Mouse (Mus musculus) gastrocnemius, adult 18-20 months (tissue): ENCODE results near the gene Nfe2l3. TPM values are rescaled to one million over a fixed set of nuclear protein-coding genes. Genes with fewer than 3 reads are reported as not detected.

ENCODE experiments used
- DNase-seq: peaks from one replicate; pipeline ENCODE4 v3.0.0; 2021; ENCODE audit warnings: low spot score
- total RNA-seq, 2 experiments: library from RNA; stranded (reverse); gene quantifications; 2 replicates each; pipeline ENCODE4 v1.2.3; 2021

The Nfe2l3 gene
- total RNA-seq, 2 experiments from 2014 or later: not detected

DNA sequence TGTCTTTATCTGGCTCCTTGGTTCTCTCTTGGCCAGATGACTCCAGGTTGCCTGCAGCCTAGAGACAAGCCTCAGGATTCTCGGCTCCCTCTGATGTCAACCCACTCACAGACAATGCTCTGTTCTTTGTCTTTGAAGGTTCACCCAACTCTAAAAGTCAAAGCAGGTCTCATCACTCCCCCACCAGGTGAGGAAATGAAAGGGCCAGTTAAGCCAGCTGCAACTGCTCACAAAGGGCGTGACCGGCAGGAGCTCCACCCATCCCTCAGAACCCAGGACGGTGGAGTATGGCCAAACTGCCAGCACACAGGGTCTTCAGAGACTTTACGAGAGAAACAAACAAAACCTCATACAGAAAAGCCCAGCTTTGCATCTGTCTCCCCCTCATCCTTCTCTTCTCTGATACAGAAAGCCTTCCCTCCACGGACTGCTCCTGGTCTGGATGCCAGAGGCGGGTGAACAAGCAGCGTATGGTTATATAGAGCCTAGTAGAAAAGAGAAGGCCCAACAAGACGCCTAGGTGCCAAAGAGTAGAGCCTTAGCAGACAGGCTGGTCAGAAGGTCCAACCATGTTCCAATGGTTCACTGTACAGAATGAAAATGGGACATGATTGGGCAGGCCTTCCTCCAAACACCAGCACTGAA, 9.8 kb downstream of the Nfe2l3 start:
- no peak for DNase-seq

DNA sequence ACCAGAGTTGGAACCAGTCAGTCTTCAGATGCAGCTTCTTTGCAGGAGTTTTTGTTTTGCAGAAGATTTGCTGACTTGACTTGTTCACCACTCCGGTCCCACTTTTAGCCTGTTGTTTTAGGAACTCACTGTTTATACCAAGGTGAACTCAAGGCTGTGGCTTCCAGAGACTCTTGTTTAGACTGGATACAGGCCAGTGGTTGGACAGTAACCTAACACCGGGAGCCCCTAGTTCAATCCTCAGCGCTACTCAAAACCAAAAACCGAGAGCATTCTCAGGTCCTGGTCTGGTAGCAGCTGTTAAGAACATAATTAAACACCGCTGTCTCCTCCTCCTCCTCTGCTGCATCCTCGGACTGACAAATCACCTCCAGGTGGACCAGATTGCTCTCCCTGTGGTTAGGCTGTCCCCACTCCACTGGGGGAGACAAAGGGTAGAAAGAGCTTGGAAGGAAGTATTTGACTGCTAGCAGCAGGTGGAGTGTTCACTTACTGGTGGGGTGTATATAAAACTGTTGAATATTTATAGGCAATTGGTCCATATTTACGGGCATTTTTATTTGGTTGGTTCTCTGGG, 20.5 kb downstream of the Nfe2l3 start:
- DNase-seq: no peak

DNA sequence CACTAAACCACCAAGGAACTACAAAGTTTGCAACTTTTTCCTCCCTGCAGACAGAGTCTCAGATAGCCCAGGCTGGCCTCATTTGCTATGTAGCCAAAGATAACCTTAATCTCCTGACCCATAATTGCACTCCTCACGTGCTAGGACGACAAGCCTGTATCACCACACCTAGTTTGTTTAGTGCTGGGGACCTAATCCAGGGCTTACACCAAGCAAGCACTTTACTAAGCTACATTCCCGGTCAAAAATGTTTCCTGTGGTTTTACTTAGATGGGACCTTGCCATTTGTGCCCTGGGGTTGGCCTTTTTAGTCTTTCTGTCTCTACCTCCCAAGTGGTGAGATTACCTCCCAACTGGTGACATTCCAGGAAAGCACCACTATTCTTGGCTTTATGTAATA, 22.5 kb downstream of the Nfe2l3 start:
- DNase-seq: no peak

DNA sequence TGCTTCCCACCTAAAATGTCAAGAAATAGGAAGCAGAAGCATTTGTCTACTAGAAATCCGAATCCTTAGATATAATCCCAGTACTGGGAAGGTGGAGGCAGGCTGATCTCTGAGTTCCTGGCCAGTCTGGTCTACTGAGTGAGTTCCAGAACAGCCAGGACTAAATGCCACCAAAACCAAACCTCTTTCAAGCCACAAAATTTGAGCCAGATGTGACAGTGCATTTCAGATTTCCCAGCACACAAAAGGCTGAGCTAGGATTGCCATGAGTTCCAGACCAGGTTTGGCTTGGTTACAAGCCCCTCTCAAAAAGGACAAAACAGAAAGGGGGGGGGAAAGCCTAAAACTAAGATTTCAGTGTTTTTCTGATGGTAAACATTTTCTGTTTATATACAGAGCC, 23.7 kb downstream of the Nfe2l3 start:
- DNase-seq: no peak

DNA sequence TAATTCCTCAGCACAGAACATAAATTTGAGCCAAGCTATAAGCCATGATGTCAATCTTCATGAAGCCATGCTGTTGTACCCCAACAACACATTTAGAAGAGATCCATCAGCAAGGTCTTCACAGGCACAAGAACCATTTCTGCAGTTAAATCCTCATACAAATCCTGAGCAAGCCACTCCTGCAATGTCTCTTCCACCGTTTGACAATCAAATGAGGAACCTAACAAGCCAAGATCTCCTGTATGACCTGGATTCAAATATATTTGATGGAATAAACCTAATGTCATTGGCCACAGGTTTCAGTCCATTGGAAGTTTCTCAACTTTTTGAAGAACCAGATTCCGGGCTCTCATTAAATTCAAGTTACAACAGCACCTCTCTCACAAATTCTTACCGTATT, 24.8 kb downstream of the Nfe2l3 start:
- DNase-seq: no peak

DNA sequence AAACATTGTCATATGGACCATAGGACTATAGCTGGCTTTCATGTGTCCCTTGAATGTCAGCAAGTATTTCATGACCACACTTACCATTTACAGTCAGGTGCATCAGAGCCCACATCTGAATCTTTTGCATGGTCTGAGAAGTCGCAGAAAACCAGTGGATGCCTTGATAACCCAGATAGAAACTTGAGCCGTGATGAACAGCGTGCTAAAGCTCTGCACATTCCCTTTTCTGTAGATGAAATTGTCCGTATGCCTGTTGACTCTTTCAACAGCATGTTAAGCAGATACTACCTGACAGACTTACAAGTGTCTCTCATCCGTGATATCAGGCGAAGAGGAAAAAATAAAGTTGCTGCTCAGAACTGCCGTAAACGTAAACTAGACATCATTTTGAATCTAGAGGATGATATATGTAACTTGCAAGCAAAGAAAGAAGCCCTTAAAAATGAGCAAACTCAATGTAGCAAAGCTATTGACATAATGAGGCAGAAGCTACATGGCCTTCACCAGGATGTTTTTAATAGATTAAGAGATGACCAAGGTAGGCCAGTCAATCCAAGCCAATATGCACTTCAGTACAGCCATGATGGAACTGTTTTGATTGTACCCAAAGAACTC, 25.4 kb downstream of the Nfe2l3 start:
- no peak for DNase-seq

DNA sequence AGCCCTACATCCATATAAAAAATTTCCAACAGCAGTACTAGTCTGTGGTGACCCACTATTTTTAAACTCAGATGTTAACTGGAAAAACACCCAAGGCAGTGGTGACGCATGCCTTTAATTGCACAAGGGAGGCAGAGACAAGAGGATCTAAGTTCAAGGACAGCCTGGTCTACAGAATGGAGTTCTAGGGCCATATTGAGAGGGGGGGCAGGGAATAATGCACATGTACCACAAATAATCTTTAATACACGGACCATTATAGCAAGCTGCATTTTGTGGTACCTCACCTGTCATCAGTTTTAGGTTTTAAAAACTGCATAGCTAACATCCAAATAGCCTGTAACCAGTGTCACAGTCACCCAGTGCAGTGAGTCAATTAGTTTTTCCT, 26.4 kb downstream of the Nfe2l3 start:
- DNase-seq: no peak

DNA sequence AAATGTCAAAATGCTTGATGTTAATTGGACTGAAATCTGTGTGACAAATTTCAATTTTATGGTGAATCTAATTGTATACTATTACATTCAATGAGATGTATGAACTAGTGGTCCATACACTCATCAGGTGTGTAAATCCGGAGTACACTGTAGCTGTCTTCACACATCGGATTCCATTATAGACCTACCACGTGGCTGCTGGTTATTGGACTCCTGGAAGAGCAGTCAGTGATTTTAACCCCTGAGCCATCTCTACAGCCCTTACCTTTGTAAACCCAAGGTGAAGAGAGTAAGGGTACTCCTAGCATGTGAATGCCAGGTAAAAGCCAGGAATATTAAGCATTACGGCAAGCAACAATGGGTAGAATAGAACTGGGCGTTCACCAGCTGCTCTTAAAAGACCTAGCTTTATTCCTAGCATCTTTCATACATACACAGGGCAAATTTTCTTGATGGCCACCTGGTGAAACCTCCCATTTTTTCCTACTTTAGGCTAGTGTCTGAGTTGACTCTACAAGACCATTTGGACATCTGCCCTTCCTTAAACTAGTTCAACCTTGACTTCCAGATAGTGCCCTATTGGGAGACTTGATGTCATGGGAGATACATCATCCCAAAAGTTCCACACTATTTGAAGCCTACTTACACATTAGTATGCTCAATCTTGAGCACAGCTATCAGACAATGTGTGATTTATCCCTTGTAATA, 27.0 kb downstream of the Nfe2l3 start:
- DNase-seq: no peak

DNA sequence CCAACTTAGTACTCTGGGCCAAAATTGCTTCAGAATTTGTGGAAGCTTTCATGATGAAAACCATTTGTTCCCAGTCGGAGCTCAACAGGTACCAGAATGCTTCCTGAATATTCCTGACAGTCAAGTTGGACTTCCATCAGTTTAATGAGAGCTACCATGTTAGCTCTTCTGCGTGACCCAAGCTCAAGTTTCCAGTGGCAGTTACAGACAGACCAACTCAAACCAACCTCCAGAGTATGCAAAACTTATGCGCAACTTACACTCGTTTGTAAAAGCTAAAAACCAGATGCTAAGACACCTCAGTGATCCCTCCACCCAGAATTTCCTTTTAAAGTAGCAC, 27.5 kb downstream of the Nfe2l3 start:
- no peak for DNase-seq

DNA sequence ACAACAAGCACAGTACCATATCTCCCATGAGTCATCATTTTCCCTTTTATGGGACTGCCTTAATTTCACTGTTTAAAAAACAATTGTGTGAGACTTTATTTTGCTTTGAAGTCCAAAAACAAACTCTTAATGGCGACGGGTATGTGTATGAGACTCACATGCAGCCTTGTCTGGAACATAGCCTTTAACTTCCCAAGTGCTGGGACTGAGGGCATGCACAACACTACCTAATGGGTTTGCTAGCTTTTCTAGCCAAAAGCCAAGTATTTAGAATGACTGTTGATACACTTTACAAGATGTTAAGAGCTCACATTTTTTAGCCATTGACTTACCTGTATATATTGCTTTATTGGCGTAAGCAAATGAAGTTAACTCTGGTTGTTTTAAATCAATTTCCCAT, 27.9 kb downstream of the Nfe2l3 start:
- no peak for DNase-seq

DNA sequence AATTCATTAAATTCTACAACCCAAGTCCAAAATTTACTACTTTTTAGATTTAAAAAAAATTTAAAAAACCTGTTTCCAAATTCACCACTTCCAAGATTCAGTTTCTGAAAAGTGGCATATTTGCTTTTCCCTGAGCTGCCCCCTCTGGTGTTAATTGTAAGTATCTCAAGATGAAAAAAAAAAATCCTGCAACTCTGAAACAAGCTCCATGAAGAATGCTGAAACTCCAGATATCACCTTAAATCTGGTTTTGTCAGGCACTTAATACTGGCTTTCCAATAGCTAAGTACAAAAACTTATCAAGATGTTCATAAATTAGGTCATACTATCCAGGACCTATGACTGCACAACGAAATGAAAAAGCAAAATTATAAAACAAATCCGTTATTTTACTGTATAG, 35.2 kb downstream of the Nfe2l3 start:
- no peak for DNase-seq

DNA sequence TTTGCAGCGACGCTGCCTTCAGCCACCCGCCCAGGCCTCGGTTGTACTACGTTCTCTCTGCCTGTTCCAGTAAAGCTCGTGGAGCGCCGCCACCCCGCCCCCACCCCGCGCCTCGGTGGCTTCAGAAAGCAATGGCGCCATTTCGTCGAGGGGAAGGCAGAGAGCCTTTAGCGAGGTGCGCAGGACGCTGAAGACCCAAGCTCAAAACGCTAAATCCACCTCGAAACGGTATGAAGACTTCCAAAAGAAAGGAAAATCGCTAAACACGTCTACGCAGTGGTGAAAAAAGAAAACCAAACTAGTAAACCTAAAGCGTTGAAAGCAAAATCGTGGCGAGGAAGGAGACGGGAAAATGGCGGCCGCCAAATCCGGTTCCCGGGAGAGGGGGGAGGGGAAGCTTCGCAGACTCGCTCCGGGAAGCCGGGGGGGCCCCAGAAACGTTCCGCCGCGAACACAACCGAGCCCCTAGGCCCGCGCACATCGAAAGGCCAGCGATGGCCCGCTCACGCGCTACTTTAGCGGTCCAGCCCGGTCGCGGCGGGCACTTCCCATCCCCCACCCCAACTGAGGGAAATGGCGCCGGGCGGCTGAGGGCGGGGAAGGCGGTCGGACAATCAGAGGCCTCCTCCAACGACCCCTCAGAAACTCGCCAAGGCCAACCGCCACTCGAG, 36.6 kb downstream of the Nfe2l3 start:
- DNase-seq: peak; percentile 78

DNA sequence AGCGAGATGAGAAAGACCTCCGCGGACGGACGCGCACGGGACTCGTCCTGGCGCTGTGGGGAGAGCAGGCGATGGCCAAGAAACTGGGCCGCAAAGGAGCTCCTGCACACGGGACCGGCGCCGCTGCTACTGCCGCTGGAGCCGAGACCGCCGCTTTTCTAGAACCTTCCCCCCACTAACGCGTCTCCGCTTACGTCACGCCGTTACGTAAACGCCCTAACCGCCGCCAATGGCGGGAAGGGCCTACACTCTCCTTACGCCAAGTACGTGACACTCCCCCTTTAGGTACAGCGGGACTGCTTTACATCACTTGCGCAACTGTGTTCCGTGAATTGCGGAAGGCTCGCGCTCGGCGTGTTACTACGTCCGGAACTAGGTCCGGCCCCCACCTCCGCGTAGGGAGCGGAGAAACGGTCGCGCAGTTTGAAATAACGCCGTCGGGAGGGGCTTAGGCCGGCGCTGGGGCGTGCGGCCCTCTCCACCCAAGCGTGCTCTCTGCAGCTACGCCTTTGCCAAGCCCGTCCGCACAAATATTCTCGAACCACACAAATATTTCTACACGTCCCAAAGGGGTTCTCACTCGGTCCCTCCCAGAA, 37.3 kb downstream of the Nfe2l3 start, which contains the start of gene Hnrnpa2b1:
TSS of gene Hnrnpa2b1 (minus strand) at position 180 of the 596 bp plus-strand sequence.
- peak; percentile 100 for DNase-seq

DNA sequence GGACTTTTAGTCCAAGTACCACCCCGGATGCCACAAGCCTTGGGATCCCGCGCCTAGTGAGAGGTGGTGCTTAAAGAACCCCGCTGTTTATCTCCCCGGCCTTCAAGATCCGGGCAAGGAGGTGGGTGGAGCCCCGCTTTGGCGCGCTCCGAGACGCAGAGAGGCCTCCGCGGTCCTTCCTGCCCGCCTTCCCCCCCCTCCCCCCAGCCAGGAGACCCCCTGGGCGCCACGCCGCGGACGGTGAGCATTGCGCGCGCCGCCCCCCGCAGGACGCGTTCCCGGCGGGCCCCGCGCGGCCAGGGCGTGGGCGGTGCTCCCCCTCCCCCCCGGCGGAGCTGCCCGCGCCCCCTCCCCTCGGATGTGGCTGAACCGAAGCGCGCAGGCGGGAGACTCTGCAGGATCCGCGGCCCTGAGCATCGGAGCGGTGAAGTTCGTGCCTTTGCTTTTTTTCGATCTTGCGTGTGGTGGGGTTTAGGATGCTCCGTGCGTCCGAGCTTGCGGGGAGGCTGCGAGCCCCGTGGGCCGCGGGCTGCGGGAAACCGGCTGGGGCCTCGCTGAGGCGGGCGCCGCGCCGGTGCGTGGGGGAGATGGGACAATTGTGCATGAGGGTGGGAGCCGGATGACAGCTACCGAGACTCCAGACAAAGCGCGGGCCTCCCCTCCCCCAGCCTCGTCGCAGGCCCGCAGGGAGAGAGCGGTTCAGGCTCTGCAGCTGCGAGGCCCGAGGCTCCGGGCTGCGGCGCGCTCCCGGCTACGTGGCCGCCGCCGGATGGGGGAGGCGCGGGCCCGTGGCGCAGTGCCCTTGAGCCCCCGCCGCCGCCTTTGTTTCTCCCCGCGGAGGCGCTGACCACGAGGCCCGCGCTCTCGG, 38.1 kb downstream of the Nfe2l3 start, which contains the start of gene Cbx3:
TSS of gene Cbx3 (plus strand) at position 50 of the 868 bp plus-strand sequence.
- peak; percentile 54 for DNase-seq

DNA sequence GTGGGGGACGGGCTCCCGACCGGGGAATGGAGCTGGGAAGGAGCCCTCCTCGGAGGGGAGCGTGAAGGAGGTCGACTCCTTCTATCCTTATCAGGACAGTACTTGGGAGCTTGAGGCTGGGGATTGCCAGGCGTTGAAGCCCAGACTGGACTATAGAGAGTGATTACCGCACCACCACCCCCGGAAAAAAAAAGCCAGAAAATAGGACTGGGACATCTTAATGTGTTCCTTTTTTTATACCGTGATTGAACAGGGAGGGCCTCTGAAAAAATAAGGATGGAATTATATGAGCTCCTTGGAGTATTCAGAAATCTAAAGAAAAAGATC, 38.7 kb downstream of the Nfe2l3 start:
- DNase-seq: no peak

DNA sequence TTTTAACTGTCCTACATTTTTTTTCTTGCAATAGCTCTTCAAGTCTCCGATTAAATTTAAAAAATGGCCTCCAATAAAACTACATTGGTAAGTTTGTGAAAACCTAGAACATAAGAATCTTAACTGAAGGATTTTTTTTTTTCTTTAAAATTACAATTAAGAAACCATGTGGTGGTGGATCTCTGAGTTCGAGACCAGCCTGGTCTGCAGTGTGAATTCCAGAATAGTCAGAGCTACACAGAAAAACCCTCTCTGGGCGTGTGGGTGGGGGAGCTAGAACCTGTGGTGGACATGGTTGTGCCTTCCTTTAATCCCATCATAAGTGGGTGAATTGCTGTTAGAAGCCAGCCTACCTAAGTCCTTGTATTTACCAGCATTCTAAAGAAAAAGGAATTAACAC, 39.3 kb downstream of the Nfe2l3 start:
- DNase-seq: no peak

DNA sequence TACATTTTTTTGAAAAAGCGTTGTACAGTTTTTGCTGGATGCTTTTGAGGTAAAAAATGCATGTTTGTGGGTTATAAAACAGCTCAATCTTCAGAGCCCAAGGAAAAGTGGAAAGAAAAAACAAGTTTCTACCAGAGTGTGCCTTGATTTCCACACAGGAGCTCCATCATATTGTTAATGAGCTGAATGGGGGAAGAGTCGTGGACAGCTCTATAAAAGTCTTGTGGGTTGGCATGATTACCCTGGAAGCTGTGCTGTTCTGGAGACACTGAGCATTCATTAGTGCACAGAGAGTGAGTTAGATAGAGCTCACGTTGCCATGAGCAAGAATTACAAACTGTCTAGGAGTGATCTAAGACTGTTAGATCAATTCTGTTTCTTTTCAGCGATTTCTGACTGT, 39.7 kb downstream of the Nfe2l3 start:
- DNase-seq: no peak

DNA sequence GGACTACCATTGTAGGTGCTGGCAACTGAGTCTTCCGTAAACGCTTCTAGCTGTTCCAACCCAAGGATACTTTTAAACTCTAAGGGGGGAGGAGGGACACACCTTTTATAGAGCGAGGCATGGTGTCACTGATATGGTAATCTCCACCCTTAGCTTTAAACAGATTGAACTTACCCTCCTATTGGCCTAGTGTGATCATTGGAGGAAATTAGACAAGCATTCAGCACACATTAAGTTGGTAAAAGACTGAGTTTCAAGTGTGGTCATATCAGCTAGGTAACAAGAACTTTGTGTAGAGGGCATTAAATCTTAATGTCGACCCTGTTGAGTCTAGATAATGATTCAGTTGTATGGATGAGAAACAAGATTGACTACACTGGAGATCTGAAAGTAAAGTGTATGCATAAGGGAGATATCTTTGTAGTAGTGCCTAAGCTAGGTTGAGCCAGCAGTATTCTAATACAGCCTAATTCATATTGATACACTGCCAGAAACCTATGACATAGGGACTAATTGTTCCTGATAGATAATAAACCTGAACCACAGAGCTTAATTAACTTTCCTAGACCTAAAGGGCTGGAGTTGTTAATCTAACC, 46.8 kb downstream of the Nfe2l3 start:
- no peak for DNase-seq

DNA sequence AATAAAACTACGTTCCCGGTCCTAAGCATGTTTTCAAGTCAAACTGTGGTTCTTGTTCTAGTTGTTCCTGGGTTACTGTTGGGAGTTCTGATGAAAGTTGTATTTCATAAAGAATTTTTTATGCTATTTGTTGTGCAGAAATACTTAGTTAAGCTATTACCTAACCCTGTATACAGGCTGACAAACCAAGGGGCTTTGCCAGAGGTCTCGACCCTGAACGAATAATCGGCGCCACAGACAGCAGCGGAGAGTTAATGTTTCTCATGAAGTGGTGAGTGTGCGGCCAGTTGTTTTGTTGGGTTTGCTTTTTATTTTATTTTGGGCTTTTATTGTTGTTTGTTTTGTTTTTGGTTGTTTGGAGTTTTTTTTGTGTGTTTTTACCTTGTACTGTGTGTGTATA, 49.1 kb downstream of the Nfe2l3 start:
- DNase-seq: no peak

DNA sequence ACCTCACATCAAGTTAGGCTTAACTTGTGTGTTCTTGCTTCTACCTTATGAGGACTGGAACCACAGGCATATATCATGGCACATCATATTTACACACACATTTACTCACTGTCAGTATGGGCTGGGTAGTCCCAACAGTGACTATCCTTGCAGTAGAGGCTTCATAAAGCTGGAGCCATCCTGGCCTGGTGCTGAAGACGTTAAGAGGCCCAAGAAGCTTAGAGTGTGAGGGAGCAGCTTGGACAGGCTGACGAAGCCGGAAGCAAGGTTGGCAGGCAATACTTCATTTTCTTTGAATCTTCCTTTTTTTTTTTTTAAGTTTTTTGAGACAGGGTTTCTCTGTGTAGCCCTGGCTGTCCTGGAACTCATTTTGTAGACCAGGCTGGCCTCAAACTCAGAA, 51.4 kb downstream of the Nfe2l3 start:
- no peak for DNase-seq
